Mouse (Mus musculus): ENCODE measurements around the gene Zfp846. TPM values are rescaled to one million over a fixed set of nuclear protein-coding genes. Genes with fewer than 3 reads are reported as not detected.
"Not testable (repeated sequence)": the region's sequence is repeated elsewhere in the genome, so short reads cannot be mapped to it uniquely, and the experiment has no call there.

Zfp846 gene
- polyA plus RNA-seq, 1 experiment from 2014 or later, result 9.8 TPM

DNA sequence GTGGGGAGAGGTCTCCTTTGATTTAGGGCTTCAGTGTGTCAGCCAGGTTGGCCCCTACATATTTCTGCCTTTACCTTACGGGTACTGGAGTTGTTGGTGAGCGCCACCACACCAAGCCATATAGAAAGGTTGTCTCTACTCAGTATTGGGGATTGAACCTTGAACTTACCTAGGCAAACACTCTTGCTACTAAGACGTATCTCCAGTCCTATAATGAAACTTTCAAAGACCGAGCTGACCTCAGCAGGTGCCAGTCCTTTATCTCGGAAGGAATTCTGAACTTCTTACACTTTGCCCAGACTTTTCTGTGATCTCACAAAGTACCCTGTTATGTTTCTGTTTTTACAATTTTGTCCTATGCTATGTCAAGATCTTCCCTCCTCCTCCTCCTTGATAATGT lies 30.9 kb downstream of the Zfp846 start:
- H3K4me2 ChIP-seq, result no peak overlapping the region
- WGBS (ENCODE audit: insufficient replicate concordance), result 78% methylated on average over 5 of the region's 5 CpGs

DNA sequence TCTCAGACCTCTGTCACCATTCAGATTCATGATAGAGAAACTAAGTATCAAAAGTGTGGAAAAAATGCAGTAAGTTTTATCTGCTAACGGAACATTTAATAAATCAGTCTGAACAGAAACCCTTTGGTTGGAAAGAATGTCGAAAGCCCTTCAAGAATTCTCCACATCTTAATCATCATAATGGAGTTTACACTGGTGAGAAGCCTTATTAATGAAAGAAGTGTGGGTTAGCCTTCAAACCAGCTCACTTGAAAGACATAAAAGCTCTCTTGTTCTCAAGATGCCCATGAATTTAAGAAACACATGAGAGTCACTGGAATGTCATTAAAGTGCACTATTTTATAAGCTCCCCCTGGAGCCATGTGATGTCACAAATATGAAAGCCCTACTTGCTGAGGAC lies 35.6 kb downstream of the Zfp846 start:
- no peaks in the 10 kb centered on the region for H3K27me3 ChIP-seq (ENCODE audit: control insufficient read depth, insufficient read depth, low read length)
- H3K9ac ChIP-seq (ENCODE audit: low read depth, low read length), result no peak overlapping the region
- H3K4me3 ChIP-seq (ENCODE audit: low read depth, low read length), result no peak overlapping the region
- ATAC-seq (replicated peaks; ENCODE audit: insufficient number of reproducible peaks, low FRiP score, low TSS enrichment), result no peak
- H3K9me3 ChIP-seq (replicated peaks; ENCODE audit: control insufficient read depth, low read length), result no peaks in the 10 kb centered on the region
- WGBS (ENCODE audit: insufficient replicate concordance), result 79% methylated on average over 2 of the region's 2 CpGs
- H3K4me2 ChIP-seq, result no peak overlapping the region
- H3K4me1 ChIP-seq (ENCODE audit: control insufficient read depth, insufficient read depth, low read length), result no peaks in the 10 kb centered on the region
- H3K27ac ChIP-seq (ENCODE audit: low read depth, low read length), result no peak overlapping the region
- H3K36me3 ChIP-seq (ENCODE audit: control insufficient read depth, insufficient read depth, low read length), result no peaks in the 10 kb centered on the region

More for the DNA sequence above, 30.9 kb downstream of the Zfp846 start:
- Histone ChIP-seq H3K36me3 (ENCODE audit: control insufficient read depth, insufficient read depth, low read length) (0 out of 2 replicates have a peak, but pooled peaks cover 3% of the 10 kb centered on the region), H3K9me3 (replicated peaks; ENCODE audit: control insufficient read depth, low read length) (no peaks in the 10 kb centered on the region), H3K27me3 (ENCODE audit: control insufficient read depth, insufficient read depth, low read length) (no peaks in the 10 kb centered on the region), H3K4me1 (ENCODE audit: control insufficient read depth, insufficient read depth, low read length) (no peaks in the 10 kb centered on the region), H3K27ac (ENCODE audit: low read depth, low read length) (no peak overlapping the region), H3K4me3 (ENCODE audit: low read depth, low read length) (no peak overlapping the region), H3K9ac (ENCODE audit: low read depth, low read length) (no peak overlapping the region)
- no peak for ATAC-seq (replicated peaks; ENCODE audit: insufficient number of reproducible peaks, low FRiP score, low TSS enrichment)

DNA sequence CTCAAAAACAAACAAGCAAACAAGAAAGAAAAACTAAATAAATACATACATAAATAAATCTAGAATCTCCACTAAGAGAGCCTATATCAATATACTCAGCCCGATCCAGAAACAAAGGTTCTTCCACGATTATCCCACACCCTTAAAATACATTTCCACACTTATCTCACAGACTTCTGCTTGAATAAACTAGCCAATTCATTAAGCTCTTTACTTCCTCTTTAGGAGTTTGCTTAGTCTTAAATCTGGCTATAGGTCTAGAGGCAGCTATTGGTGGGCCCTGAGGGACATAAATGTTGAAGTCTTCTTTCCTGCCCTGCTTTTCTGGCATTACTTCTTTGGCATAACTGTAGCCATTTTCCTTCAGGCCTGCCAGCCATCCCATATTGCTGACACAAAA lies 50.2 kb downstream of the Zfp846 start:
- Histone ChIP-seq H3K4me2 (no peak overlapping the region), H3K36me3 (ENCODE audit: control insufficient read depth, insufficient read depth, low read length) (no peaks in the 10 kb centered on the region), H3K4me1 (ENCODE audit: control insufficient read depth, insufficient read depth, low read length) (no peaks in the 10 kb centered on the region), H3K9ac (ENCODE audit: low read depth, low read length) (no peak overlapping the region), H3K27ac (ENCODE audit: low read depth, low read length) (no peak overlapping the region), H3K9me3 (replicated peaks; ENCODE audit: control insufficient read depth, low read length) (no peaks in the 10 kb centered on the region), H3K27me3 (ENCODE audit: control insufficient read depth, insufficient read depth, low read length) (no peaks in the 10 kb centered on the region), H3K4me3 (ENCODE audit: low read depth, low read length) (no peak overlapping the region)
- ATAC-seq (replicated peaks; ENCODE audit: insufficient number of reproducible peaks, low FRiP score, low TSS enrichment), result no peak
- 83% methylated on average over 2 of the region's 2 CpGs for WGBS (ENCODE audit: insufficient replicate concordance)

DNA sequence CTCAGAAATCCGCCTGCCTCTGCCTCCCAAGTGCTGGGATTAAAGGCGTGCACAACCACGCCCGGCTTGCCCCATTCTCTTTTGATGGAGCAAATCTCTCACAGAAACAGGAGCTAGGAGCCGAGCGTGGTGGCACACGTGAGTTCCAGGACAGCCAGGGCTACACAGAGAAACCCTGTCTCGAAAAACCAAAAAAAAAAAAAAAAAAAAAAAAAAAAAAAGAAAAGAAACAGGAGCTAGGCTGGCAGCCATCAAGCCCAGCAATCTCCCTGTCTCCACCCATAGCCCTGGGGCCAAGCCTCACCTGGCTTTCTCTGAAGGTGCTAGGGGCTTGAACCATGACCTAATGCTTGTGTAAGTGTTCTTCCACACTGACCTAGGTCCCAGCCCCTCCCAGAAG lies 54.6 kb downstream of the Zfp846 start:
- WGBS (ENCODE audit: insufficient replicate concordance), result 89% methylated on average over 8 of the region's 8 CpGs

DNA sequence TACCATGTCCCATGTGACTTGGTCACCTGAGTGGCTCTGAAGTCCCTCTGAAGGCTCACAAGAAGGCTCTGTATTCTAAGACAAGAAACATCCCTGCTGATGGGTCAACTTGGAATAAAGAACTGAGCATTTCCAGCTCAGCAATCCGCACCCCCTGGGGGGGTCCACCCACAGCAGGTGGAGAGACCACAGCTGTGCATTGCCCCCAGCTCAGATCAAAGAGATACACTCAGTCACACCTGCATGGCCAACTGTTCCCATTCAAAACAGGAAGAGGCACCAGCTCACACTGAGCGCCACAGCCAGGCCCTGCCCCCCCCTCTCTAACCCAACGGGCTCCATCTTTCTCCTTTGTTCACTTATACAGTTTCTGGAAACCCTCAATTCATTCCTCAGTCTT lies 55.2 kb downstream of the Zfp846 start:
- no peaks in the 10 kb centered on the region for H3K9me3 ChIP-seq (replicated peaks; ENCODE audit: control insufficient read depth, low read length)
- H3K4me1 ChIP-seq (ENCODE audit: control insufficient read depth, insufficient read depth, low read length), result peaks cover 5% of the 10 kb centered on the region; the same call in 1 of the 2 replicates
- H3K27me3 ChIP-seq (ENCODE audit: control insufficient read depth, insufficient read depth, low read length), result no peaks in the 10 kb centered on the region
- no peak overlapping the region for H3K27ac ChIP-seq (ENCODE audit: low read depth, low read length)
- H3K4me3 ChIP-seq (ENCODE audit: low read depth, low read length), result no peak overlapping the region
- H3K4me2 ChIP-seq, result no peak overlapping the region
- no peak for ATAC-seq (replicated peaks; ENCODE audit: insufficient number of reproducible peaks, low FRiP score, low TSS enrichment)
- H3K36me3 ChIP-seq (ENCODE audit: control insufficient read depth, insufficient read depth, low read length), result peaks cover 6% of the 10 kb centered on the region; the same call in 1 of the 2 replicates
- H3K9ac ChIP-seq (ENCODE audit: low read depth, low read length), result no peak overlapping the region
- WGBS (ENCODE audit: insufficient replicate concordance), result 82% methylated on average over 3 of the region's 3 CpGs

More for the DNA sequence above, 54.6 kb downstream of the Zfp846 start:
- H3K4me1 ChIP-seq (ENCODE audit: control insufficient read depth, insufficient read depth, low read length); H3K36me3 ChIP-seq (ENCODE audit: control insufficient read depth, insufficient read depth, low read length); H3K27ac ChIP-seq (ENCODE audit: low read depth, low read length); ATAC-seq (replicated peaks; ENCODE audit: insufficient number of reproducible peaks, low FRiP score, low TSS enrichment); H3K4me3 ChIP-seq (ENCODE audit: low read depth, low read length); H3K9me3 ChIP-seq (replicated peaks; ENCODE audit: control insufficient read depth, low read length); H3K9ac ChIP-seq (ENCODE audit: low read depth, low read length); H3K27me3 ChIP-seq (ENCODE audit: control insufficient read depth, insufficient read depth, low read length); H3K4me2 ChIP-seq: not testable (repeated sequence)

DNA sequence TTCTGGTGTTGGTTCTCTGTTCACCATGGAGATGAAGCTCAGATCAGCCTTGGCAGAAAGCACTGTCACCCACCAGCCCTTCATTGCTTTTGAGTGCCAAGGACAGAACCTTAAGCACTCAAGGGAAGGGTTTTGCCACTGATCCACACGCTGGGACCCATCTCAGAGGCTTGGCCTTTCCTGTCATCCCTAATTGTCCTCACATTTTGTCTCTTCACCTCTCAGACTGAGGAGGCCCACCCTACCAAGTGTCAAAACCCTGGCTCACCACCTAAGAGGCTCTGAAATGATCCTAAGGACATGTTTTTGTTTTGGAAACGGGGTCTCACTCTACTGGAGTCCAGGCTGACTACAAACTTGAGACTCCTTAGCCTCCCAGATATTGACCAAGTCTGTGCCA lies 55.7 kb downstream of the Zfp846 start:
- no peak for ATAC-seq (replicated peaks; ENCODE audit: insufficient number of reproducible peaks, low FRiP score, low TSS enrichment)
- Histone ChIP-seq H3K27me3 (ENCODE audit: control insufficient read depth, insufficient read depth, low read length) (no peaks in the 10 kb centered on the region), H3K27ac (ENCODE audit: low read depth, low read length) (no peak overlapping the region), H3K4me2 (no peak overlapping the region), H3K9ac (ENCODE audit: low read depth, low read length) (no peak overlapping the region), H3K9me3 (replicated peaks; ENCODE audit: control insufficient read depth, low read length) (no peaks in the 10 kb centered on the region), H3K4me3 (ENCODE audit: low read depth, low read length) (no peak overlapping the region), H3K4me1 (ENCODE audit: control insufficient read depth, insufficient read depth, low read length) (peaks cover 9% of the 10 kb centered on the region; the same call in 1 of the 2 replicates), H3K36me3 (ENCODE audit: control insufficient read depth, insufficient read depth, low read length) (peaks cover 6% of the 10 kb centered on the region; the same call in 1 of the 2 replicates)
- WGBS (ENCODE audit: insufficient replicate concordance), result 71% methylated on average over 2 of the region's 2 CpGs

DNA sequence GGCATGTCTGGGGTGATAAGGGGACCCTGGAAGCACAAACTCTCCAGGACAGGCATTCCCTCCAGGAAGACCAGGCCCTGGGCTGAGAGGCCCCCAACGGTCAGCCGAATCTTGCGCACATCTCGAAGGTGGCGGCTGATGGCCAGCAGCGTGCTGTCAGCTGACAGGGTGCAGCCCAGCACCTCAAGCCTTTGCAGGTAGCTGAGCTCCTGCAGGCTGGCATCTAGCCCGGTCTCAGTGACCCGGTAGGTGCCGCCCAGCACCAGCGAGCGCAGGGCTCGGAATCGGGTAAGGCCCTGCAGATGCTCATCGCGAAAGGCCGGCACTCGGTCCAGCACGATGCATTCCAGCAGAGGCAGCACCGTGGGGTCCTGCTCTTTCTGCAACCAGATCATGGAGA lies 57.5 kb downstream of the Zfp846 start:
- Histone ChIP-seq H3K36me3 (ENCODE audit: control insufficient read depth, insufficient read depth, low read length) (peaks cover 6% of the 10 kb centered on the region; the same call in 1 of the 2 replicates), H3K9me3 (replicated peaks; ENCODE audit: control insufficient read depth, low read length) (no peaks in the 10 kb centered on the region), H3K27me3 (ENCODE audit: control insufficient read depth, insufficient read depth, low read length) (no peaks in the 10 kb centered on the region), H3K4me2 (no peak overlapping the region), H3K4me1 (ENCODE audit: control insufficient read depth, insufficient read depth, low read length) (peaks cover 12% of the 10 kb centered on the region; the same call in 1 of the 2 replicates), H3K4me3 (ENCODE audit: low read depth, low read length) (no peak overlapping the region), H3K27ac (ENCODE audit: low read depth, low read length) (no peak overlapping the region), H3K9ac (ENCODE audit: low read depth, low read length) (no peak overlapping the region)
- ATAC-seq (replicated peaks; ENCODE audit: insufficient number of reproducible peaks, low FRiP score, low TSS enrichment), result no peak
- 85% methylated on average over 19 of the region's 19 CpGs for WGBS (ENCODE audit: insufficient replicate concordance)

DNA sequence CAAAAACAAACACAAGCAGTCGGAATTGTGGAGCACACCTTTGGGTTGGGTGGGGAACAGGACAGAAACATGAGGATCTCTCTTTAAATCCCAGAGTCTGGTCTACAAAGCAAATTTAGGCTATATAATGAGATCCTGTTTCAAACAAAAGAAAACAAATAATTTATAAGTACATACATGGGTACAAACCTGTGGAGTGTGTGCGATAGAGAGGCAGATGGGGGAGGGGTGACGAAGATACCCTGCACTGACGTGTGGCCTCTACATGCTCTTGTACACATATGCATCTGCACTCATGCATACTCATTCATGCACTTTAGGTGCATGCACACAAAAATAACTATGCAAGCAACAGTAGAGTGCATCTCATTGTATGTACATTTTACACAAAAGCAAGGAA lies 58.4 kb downstream of the Zfp846 start:
- Histone ChIP-seq H3K4me3 (ENCODE audit: low read depth, low read length) (no peak overlapping the region), H3K4me1 (ENCODE audit: control insufficient read depth, insufficient read depth, low read length) (peaks cover 15% of the 10 kb centered on the region; the same call in 1 of the 2 replicates), H3K27me3 (ENCODE audit: control insufficient read depth, insufficient read depth, low read length) (no peaks in the 10 kb centered on the region), H3K36me3 (ENCODE audit: control insufficient read depth, insufficient read depth, low read length) (peaks cover 6% of the 10 kb centered on the region; the same call in 1 of the 2 replicates), H3K9me3 (replicated peaks; ENCODE audit: control insufficient read depth, low read length) (no peaks in the 10 kb centered on the region), H3K27ac (ENCODE audit: low read depth, low read length) (no peak overlapping the region), H3K4me2 (no peak overlapping the region), H3K9ac (ENCODE audit: low read depth, low read length) (no peak overlapping the region)
- WGBS (ENCODE audit: insufficient replicate concordance), result 93% methylated on average over 4 of the region's 4 CpGs
- no peak for ATAC-seq (replicated peaks; ENCODE audit: insufficient number of reproducible peaks, low FRiP score, low TSS enrichment)

DNA sequence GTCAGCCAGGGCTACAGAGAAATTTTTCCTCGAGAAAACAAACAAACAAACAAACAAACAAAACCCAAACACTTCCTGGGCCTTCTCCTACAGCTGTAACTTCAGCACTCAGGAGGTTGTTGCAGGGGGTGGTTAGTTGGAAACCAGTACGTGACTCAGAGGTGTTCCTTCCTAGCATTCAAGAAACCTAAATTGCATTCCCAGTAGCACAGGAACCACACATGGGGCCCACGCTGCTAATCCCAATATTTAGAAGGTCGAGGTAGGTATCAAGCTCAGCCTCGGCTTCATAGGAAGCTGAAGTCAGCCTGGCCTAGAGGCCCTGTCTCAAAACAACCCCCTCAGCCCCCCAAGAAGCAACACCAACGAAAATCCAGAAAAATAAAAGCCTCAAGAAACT lies 60.4 kb downstream of the Zfp846 start:
- Histone ChIP-seq H3K36me3 (ENCODE audit: control insufficient read depth, insufficient read depth, low read length) (peaks cover 6% of the 10 kb centered on the region; the same call in 1 of the 2 replicates), H3K9ac (ENCODE audit: low read depth, low read length) (peak overlapping the region; percentile 91), H3K27ac (ENCODE audit: low read depth, low read length) (no peak overlapping the region; the same call in 1 of the 2 replicates), H3K4me2 (peak overlapping the region; percentile 98), H3K4me3 (ENCODE audit: low read depth, low read length) (peak overlapping the region; percentile 97), H3K4me1 (ENCODE audit: control insufficient read depth, insufficient read depth, low read length) (peaks cover 18% of the 10 kb centered on the region), H3K9me3 (replicated peaks; ENCODE audit: control insufficient read depth, low read length) (no peaks in the 10 kb centered on the region), H3K27me3 (ENCODE audit: control insufficient read depth, insufficient read depth, low read length) (no peaks in the 10 kb centered on the region)
- WGBS (ENCODE audit: insufficient replicate concordance), result 20% methylated on average over 6 of the region's 6 CpGs
- no peak for ATAC-seq (replicated peaks; ENCODE audit: insufficient number of reproducible peaks, low FRiP score, low TSS enrichment)
